Mouse (Mus musculus) central nervous system, embryonic 11.5 days (tissue): ENCODE results near the gene Lcorl. TPM values are rescaled to one million over a fixed set of nuclear protein-coding genes. Genes with fewer than 3 reads are reported as not detected.

Experiments used
- polyA plus RNA-seq: library from polyadenylated mRNA; depleted of rRNA; stranded (reverse); fragments of >200 nt; gene quantifications from 2 replicates; pipeline ENCODE4 v1.2.3, GENCODE M21; 2012; rRNA removed

Gene Lcorl
- 8.3 and 14.9 TPM in 2 replicates for polyA plus RNA-seq

GRCm38 (mm10) chr5:45857254-45858011 is at the start of gene Lcorl:
TSS of gene Lcorl (minus strand) at chr5:45857615.

GRCm38 (mm10) chr5:45669598-45670279 is 187.7 kb downstream of the Lcorl start, which contains the start of gene Ncapg:
TSS of gene Ncapg (plus strand) at chr5:45669919.

Other genes with a start within 250 kb of the Lcorl start
- 0.76 and 0.83 TPM in 2 replicates for gene Fam184b, start 218.0 kb downstream of the Lcorl start, polyA plus RNA-seq
- gene Ncapg, start 187.7 kb downstream of the Lcorl start, polyA plus RNA-seq = 47.9 and 53.5 TPM in 2 replicates